ENCODE assay signal across 17 mouse cellular contexts in genomic region chr1:37399734-37400133, GRCm38 (mm10). TPM values are rescaled to one million over a fixed set of nuclear protein-coding genes. Genes with fewer than 3 reads are reported as not detected.
DNase-seq lines count a peak whose midpoint lies in the region; ATAC-seq and TF ChIP-seq lines count a peak whose summit lies in the region.
"Had no signal": no experiment of that assay in that cellular context is flagged by ENCODE, and none has a peak within 500 bp of the region (broad histone marks: within the 10 kb centered on the region; RNA-seq: fewer than 3 reads in every experiment).

No protein-coding gene starts in this region.

- 77% methylated on average over 8 of the region's 8 CpGs for WGBS in forebrain, embryonic 12.5 days
- WGBS in forebrain, embryonic 11.5 days, result 86% methylated on average over 8 of the region's 8 CpGs
- 37% methylated on average over 8 of the region's 8 CpGs for WGBS in heart, embryonic 16.5 days
- 77% methylated on average over 8 of the region's 8 CpGs for WGBS in heart, adult 2 months
- 83% methylated on average over 8 of the region's 8 CpGs for WGBS in midbrain, embryonic 10.5 days
- 63% methylated on average over 8 of the region's 8 CpGs for WGBS in midbrain, embryonic 16.5 days
- 67% methylated on average over 8 of the region's 8 CpGs for WGBS in liver, embryonic 11.5 days

- H3K4me3 ChIP-seq in forebrain, embryonic 12.5 days (replicated peaks), result no peak overlapping the region
- no peak overlapping the region for H3K4me3 ChIP-seq in forebrain, embryonic 11.5 days (ENCODE audit: low read depth, low read length)
- H3K4me3 ChIP-seq in heart, embryonic 16.5 days (ENCODE audit: low read length), result no peak overlapping the region
- H3K4me3 ChIP-seq in heart, adult 2 months, result no peak overlapping the region
- no peak overlapping the region for H3K4me3 ChIP-seq in midbrain, embryonic 10.5 days
- no peak overlapping the region for H3K4me3 ChIP-seq in midbrain, embryonic 16.5 days (ENCODE audit: low read depth, low read length)
- H3K4me3 ChIP-seq in liver, embryonic 11.5 days (ENCODE audit: low read depth, low read length), result no peak overlapping the region
- H3K4me3 ChIP-seq: embryonic facial prominence, embryonic 15.5 days; limb, embryonic 15.5 days had no signal

- peaks cover 12% of the 10 kb centered on the region for H3K36me3 ChIP-seq in forebrain, embryonic 12.5 days (replicated peaks)
- no peaks in the 10 kb centered on the region for H3K36me3 ChIP-seq in forebrain, embryonic 11.5 days (ENCODE audit: control insufficient read depth, insufficient read depth, low read length)
- H3K36me3 ChIP-seq in heart, embryonic 16.5 days (ENCODE audit: control insufficient read depth, insufficient read depth), result no peaks in the 10 kb centered on the region; the same call in 1 of the 2 replicates
- no peaks in the 10 kb centered on the region for H3K36me3 ChIP-seq in heart, adult 2 months (ENCODE audit: control insufficient read depth, insufficient read depth, low read length)
- H3K36me3 ChIP-seq in midbrain, embryonic 10.5 days, result 0 out of 2 replicates have a peak, but pooled peaks cover 7% of the 10 kb centered on the region
- peaks cover 7% of the 10 kb centered on the region; the same call in 1 of the 2 replicates for H3K36me3 ChIP-seq in midbrain, embryonic 16.5 days (ENCODE audit: control insufficient read depth, insufficient read depth, low read length)
- no peaks in the 10 kb centered on the region for H3K36me3 ChIP-seq in liver, embryonic 11.5 days (ENCODE audit: control insufficient read depth, insufficient read depth, low read length)
- H3K36me3 ChIP-seq: G1E had no signal

- no peak for TF ChIP-seq CTCF in heart, adult 2 months (IDR thresholded peaks at IDR 0.05)

- no peak for TF ChIP-seq POLR2A in heart, adult 2 months (IDR thresholded peaks at IDR 0.05; ENCODE audit: insufficient read depth, low read depth, low read length)

- DNase-seq in forebrain, embryonic 11.5 days (ENCODE audit: low spot score), result no peak
- DNase-seq in heart, adult 2 months, result no peak
- DNase-seq in midbrain, embryonic 10.5 days (ENCODE audit: low spot score), result no peak
- peak; percentile 11 for DNase-seq in retina, embryonic 14.5 days (ENCODE audit: low spot score)
- DNase-seq in liver, embryonic 11.5 days (ENCODE audit: low spot score), result no peak
- DNase-seq: adrenal gland, postnatal 10 days; cerebellum, adult 9-11 months; thymus, adult 2 months had no signal

- intact Hi-C loops in heart, adult 2 months (cut with DNase I), result loop anchor here (5.0 kb wide), 1 partner anchor 617 kb away; no protein-coding TSS in a partner anchor

- no peaks in the 10 kb centered on the region for H3K79me2 ChIP-seq in heart, adult 2 months (replicated peaks; ENCODE audit: control insufficient read depth, insufficient read depth, low read length)

- no peaks in the 10 kb centered on the region for H3K27me3 ChIP-seq in forebrain, embryonic 12.5 days
- no peaks in the 10 kb centered on the region for H3K27me3 ChIP-seq in forebrain, embryonic 11.5 days (ENCODE audit: control insufficient read depth, insufficient read depth, low read length)
- H3K27me3 ChIP-seq in heart, embryonic 16.5 days (ENCODE audit: control insufficient read depth, insufficient read depth, low read length), result no peaks in the 10 kb centered on the region
- H3K27me3 ChIP-seq in heart, adult 2 months (ENCODE audit: control insufficient read depth, insufficient read depth, low read length), result no peaks in the 10 kb centered on the region
- H3K27me3 ChIP-seq in midbrain, embryonic 10.5 days (ENCODE audit: low read depth, poor library complexity, severe bottlenecking), result no peaks in the 10 kb centered on the region
- H3K27me3 ChIP-seq in midbrain, embryonic 16.5 days (ENCODE audit: control insufficient read depth, insufficient read depth, low read depth, low read length), result no peaks in the 10 kb centered on the region
- no peaks in the 10 kb centered on the region for H3K27me3 ChIP-seq in liver, embryonic 11.5 days (replicated peaks; ENCODE audit: control insufficient read depth, insufficient read depth, low read length)
- H3K27me3 ChIP-seq: embryonic facial prominence, embryonic 15.5 days; limb, embryonic 15.5 days had no signal

- no peaks in the 10 kb centered on the region; the same call in 1 of the 2 replicates for H3K4me1 ChIP-seq in forebrain, embryonic 12.5 days
- no peaks in the 10 kb centered on the region for H3K4me1 ChIP-seq in forebrain, embryonic 11.5 days (replicated peaks; ENCODE audit: control insufficient read depth, insufficient read depth, low read length)
- H3K4me1 ChIP-seq in heart, embryonic 16.5 days (ENCODE audit: control insufficient read depth, insufficient read depth, low read length), result peaks cover 12% of the 10 kb centered on the region
- no peaks in the 10 kb centered on the region for H3K4me1 ChIP-seq in heart, adult 2 months (ENCODE audit: control insufficient read depth, insufficient read depth, low read length)
- H3K4me1 ChIP-seq in midbrain, embryonic 10.5 days, result peaks cover 19% of the 10 kb centered on the region
- H3K4me1 ChIP-seq in midbrain, embryonic 16.5 days (ENCODE audit: control insufficient read depth, insufficient read depth, low read length), result no peaks in the 10 kb centered on the region
- no peaks in the 10 kb centered on the region; the same call in 1 of the 2 replicates for H3K4me1 ChIP-seq in liver, embryonic 11.5 days (replicated peaks; ENCODE audit: control insufficient read depth, insufficient read depth, low read length)
- H3K4me1 ChIP-seq: embryonic facial prominence, embryonic 15.5 days; limb, embryonic 15.5 days had no signal

- no peak for ATAC-seq in forebrain, embryonic 12.5 days (ENCODE audit: low FRiP score)
- no peak for ATAC-seq in forebrain, embryonic 11.5 days (replicated peaks; ENCODE audit: low FRiP score)
- peak; percentile 16; the same call in 1 of the 2 replicates for ATAC-seq in heart, embryonic 16.5 days (replicated peaks; ENCODE audit: extremely low read depth, insufficient read depth, low FRiP score)
- no peak for ATAC-seq in midbrain, embryonic 16.5 days
- ATAC-seq in liver, embryonic 11.5 days (replicated peaks; ENCODE audit: low FRiP score), result no peak
- ATAC-seq: activated CD4-positive, CD25-positive, alpha-beta regulatory T cell, adult 4 months; lung, postnatal 0 days had no signal

- TF ChIP-seq EP300 in heart, adult 2 months (IDR thresholded peaks at IDR 0.05; ENCODE audit: insufficient read depth, low read depth, low read length), result no peak

- no peak overlapping the region for H3K4me2 ChIP-seq in forebrain, embryonic 12.5 days
- no peak overlapping the region for H3K4me2 ChIP-seq in forebrain, embryonic 11.5 days (ENCODE audit: low read depth, low read length, severe bottlenecking)
- H3K4me2 ChIP-seq in heart, embryonic 16.5 days (ENCODE audit: low read depth, low read length), result peak overlapping the region; percentile 40; the same call in 1 of the 2 replicates
- H3K4me2 ChIP-seq in midbrain, embryonic 16.5 days (ENCODE audit: low read length), result no peak overlapping the region
- H3K4me2 ChIP-seq in liver, embryonic 11.5 days, result no peak overlapping the region
- H3K4me2 ChIP-seq: embryonic facial prominence, embryonic 15.5 days; hindbrain, embryonic 14.5 days; limb, embryonic 15.5 days had no signal

- H3K9me3 ChIP-seq in forebrain, embryonic 12.5 days, result no peaks in the 10 kb centered on the region
- H3K9me3 ChIP-seq in forebrain, embryonic 11.5 days (ENCODE audit: control insufficient read depth, low read length), result no peaks in the 10 kb centered on the region
- H3K9me3 ChIP-seq in heart, embryonic 16.5 days (replicated peaks; ENCODE audit: control insufficient read depth, low read length), result no peaks in the 10 kb centered on the region
- no peaks in the 10 kb centered on the region for H3K9me3 ChIP-seq in midbrain, embryonic 10.5 days (replicated peaks)
- no peaks in the 10 kb centered on the region for H3K9me3 ChIP-seq in midbrain, embryonic 16.5 days (replicated peaks; ENCODE audit: control insufficient read depth, low read length, poor library complexity, severe bottlenecking)
- H3K9me3 ChIP-seq in liver, embryonic 11.5 days (ENCODE audit: control insufficient read depth, low read length), result no peaks in the 10 kb centered on the region
- H3K9me3 ChIP-seq: embryonic facial prominence, embryonic 15.5 days; G1E; limb, embryonic 15.5 days had no signal

- H3K27ac ChIP-seq in forebrain, embryonic 12.5 days, result 0 out of 2 replicates have a peak overlapping the region, but pooled peaks have one; percentile 5
- no peak overlapping the region for H3K27ac ChIP-seq in forebrain, embryonic 11.5 days (ENCODE audit: low read depth, low read length)
- peak overlapping the region; percentile 54 for H3K27ac ChIP-seq in heart, embryonic 16.5 days (ENCODE audit: low read length)
- no peak overlapping the region for H3K27ac ChIP-seq in heart, adult 2 months
- H3K27ac ChIP-seq in midbrain, embryonic 10.5 days (replicated peaks), result peak overlapping the region; percentile 42; the same call in 1 of the 2 replicates
- no peak overlapping the region for H3K27ac ChIP-seq in midbrain, embryonic 16.5 days (ENCODE audit: low read length)
- H3K27ac ChIP-seq in liver, embryonic 11.5 days (ENCODE audit: low read depth, low read length), result no peak overlapping the region
- H3K27ac ChIP-seq: embryonic facial prominence, embryonic 15.5 days; hindbrain, embryonic 14.5 days; limb, embryonic 15.5 days had no signal

- H3K9ac ChIP-seq in forebrain, embryonic 12.5 days, result no peak overlapping the region
- H3K9ac ChIP-seq in forebrain, embryonic 11.5 days (ENCODE audit: low read length), result no peak overlapping the region
- no peak overlapping the region for H3K9ac ChIP-seq in heart, embryonic 16.5 days (ENCODE audit: low read length)
- H3K9ac ChIP-seq in heart, adult 2 months (ENCODE audit: low read depth, low read length), result no peak overlapping the region
- H3K9ac ChIP-seq in midbrain, embryonic 16.5 days (ENCODE audit: low read depth, low read length), result no peak overlapping the region
- H3K9ac ChIP-seq in liver, embryonic 11.5 days (ENCODE audit: low read depth, low read length), result no peak overlapping the region
- H3K9ac ChIP-seq: embryonic facial prominence, embryonic 15.5 days; hindbrain, embryonic 14.5 days; limb, embryonic 15.5 days had no signal

RNA-seq across cellular contexts. Expression of gene Coa5, which starts 30.2 kb away (rescaled TPM):
- polyA plus RNA-seq in forebrain, embryonic 12.5 days (2016; fragmentation: Nextera tagmentation; extraction: Ambion mirVana), result 51.8 and 53.3 TPM in 2 replicates
- polyA plus RNA-seq in forebrain, embryonic 11.5 days (2014; fragmentation: Nextera tagmentation; extraction: Ambion mirVana), result 58.1 and 59.0 TPM in 2 replicates
- polyA plus RNA-seq in heart, embryonic 16.5 days (2015; fragmentation: Nextera tagmentation; extraction: Ambion mirVana), result 67.5 and 68.0 TPM in 2 replicates
- total RNA-seq in heart, adult 2 months (2021), result 100 to 1,000 TPM in 1 of 2 experiments, 10 to 100 TPM in 1; 97.3 to 106 TPM
- polyA plus RNA-seq in heart, adult 2 months (2012; rRNA removed), result 100 and 178 TPM in 2 replicates
- polyA plus RNA-seq in midbrain, embryonic 10.5 days (2016; fragmentation: Nextera tagmentation; extraction: Ambion mirVana), result 55.3 and 61.7 TPM in 2 replicates
- 60.9 and 62.5 TPM in 2 replicates for polyA plus RNA-seq in midbrain, embryonic 16.5 days (2015; fragmentation: Nextera tagmentation; extraction: Ambion mirVana)
- 71.8 and 80.9 TPM in 2 replicates for polyA plus RNA-seq in liver, embryonic 11.5 days (2014; fragmentation: Nextera tagmentation; extraction: Ambion mirVana)

RNA-seq across cellular contexts. Expression of gene Unc50, which starts 30.2 kb away (rescaled TPM):
- polyA plus RNA-seq in forebrain, embryonic 12.5 days (2016; fragmentation: Nextera tagmentation; extraction: Ambion mirVana), result 108 and 110 TPM in 2 replicates
- 115 and 131 TPM in 2 replicates for polyA plus RNA-seq in forebrain, embryonic 11.5 days (2014; fragmentation: Nextera tagmentation; extraction: Ambion mirVana)
- polyA plus RNA-seq in heart, embryonic 16.5 days (2015; fragmentation: Nextera tagmentation; extraction: Ambion mirVana), result 78.8 and 86.6 TPM in 2 replicates
- 10 to 100 TPM; 32.0 to 33.6 TPM for total RNA-seq in heart, adult 2 months (2021)
- 25.6 and 58.9 TPM in 2 replicates for polyA plus RNA-seq in heart, adult 2 months (2012; rRNA removed)
- polyA plus RNA-seq in midbrain, embryonic 10.5 days (2016; fragmentation: Nextera tagmentation; extraction: Ambion mirVana), result 125 TPM in 2 replicates
- 119 and 132 TPM in 2 replicates for polyA plus RNA-seq in midbrain, embryonic 16.5 days (2015; fragmentation: Nextera tagmentation; extraction: Ambion mirVana)
- 111 and 113 TPM in 2 replicates for polyA plus RNA-seq in liver, embryonic 11.5 days (2014; fragmentation: Nextera tagmentation; extraction: Ambion mirVana)

Comparison
In these comparisons a context has a peak if more than half of its experiments do, and no peak if none do; other contexts are left out.
1. H3K27ac ChIP-seq: peak in forebrain, embryonic 12.5 days (single experiment), heart, embryonic 16.5 days (single experiment) and midbrain, embryonic 10.5 days (single experiment); none in forebrain, embryonic 11.5 days (single experiment), heart, adult 2 months (single experiment), midbrain, embryonic 16.5 days (single experiment) and liver, embryonic 11.5 days (single experiment).